ENCODE assay signal across 8 mouse cellular contexts in genomic region chr1:75521321-75522031, GRCm38 (mm10). TPM values are rescaled to one million over a fixed set of nuclear protein-coding genes. Genes with fewer than 3 reads are reported as not detected.
DNase-seq lines count a peak whose midpoint lies in the region; ATAC-seq lines count a peak whose summit lies in the region.

TSS of gene Stk11ip (plus strand) at chr1:75521529.

- H3K27ac ChIP-seq in forebrain, embryonic 14.5 days (ENCODE audit: low read depth, low read length) = peak within 1 kb of the TSS; percentile 76
- H3K27ac ChIP-seq in neural tube, embryonic 15.5 days (replicated peaks) = peak within 1 kb of the TSS; percentile 90

- H3K4me1 ChIP-seq in forebrain, embryonic 14.5 days (ENCODE audit: control insufficient read depth, insufficient read depth, low read length) = peaks cover 2% of the 10 kb centered on the region; the same call in 1 of the 2 replicates
- peaks cover 13% of the 10 kb centered on the region for H3K4me1 ChIP-seq in neural tube, embryonic 15.5 days

- H3K4me3 ChIP-seq in forebrain, embryonic 14.5 days (ENCODE audit: low read depth, low read length) = peak within 1 kb of the TSS; percentile 53
- peak within 1 kb of the TSS; percentile 81 for H3K4me3 ChIP-seq in neural tube, embryonic 15.5 days (replicated peaks)

- peak; percentile 93 for DNase-seq in ES-CJ7 (ENCODE audit: low read depth, low spot score)
- peak; percentile 84 for DNase-seq in cerebellum, adult 11 months
- peak; percentile 97 for DNase-seq in forebrain, embryonic 14.5 days (ENCODE audit: low spot score)
- peak; percentile 90 to 95 for DNase-seq in heart, postnatal 14 days
- DNase-seq in layer of hippocampus, adult 11-12 months (ENCODE audit: low spot score) = peak; percentile 94
- peak; percentile 91 to 95 for DNase-seq in lung, adult 18-20 months
- DNase-seq in testis, postnatal 14 days (ENCODE audit: low spot score) = peak; percentile 91

- H3K36me3 ChIP-seq in forebrain, embryonic 14.5 days (ENCODE audit: control insufficient read depth, insufficient read depth, low read length) = peaks cover 8% of the 10 kb centered on the region
- peaks cover 10% of the 10 kb centered on the region for H3K36me3 ChIP-seq in neural tube, embryonic 15.5 days

- peak within 1 kb of the TSS; percentile 62 for H3K4me2 ChIP-seq in forebrain, embryonic 14.5 days (ENCODE audit: low read length)
- H3K4me2 ChIP-seq in neural tube, embryonic 15.5 days = peak within 1 kb of the TSS; percentile 71

- intact Hi-C loops in heart, postnatal 14 days (cut with DNase I) = loop anchor here (2.0 kb wide), 1 partner anchor 15 kb away; the partner anchor contains the start of genes Inha and Obsl1

- peak within 1 kb of the TSS; percentile 51 for H3K9ac ChIP-seq in forebrain, embryonic 14.5 days (ENCODE audit: low read length)
- peak within 1 kb of the TSS; percentile 47 for H3K9ac ChIP-seq in neural tube, embryonic 15.5 days (replicated peaks)

- WGBS in forebrain, embryonic 14.5 days = under 1% methylated on average over 46 of the region's 46 CpGs
- under 1% methylated on average over 46 of the region's 46 CpGs for WGBS in neural tube, embryonic 15.5 days

- H3K27me3 ChIP-seq in forebrain, embryonic 14.5 days (replicated peaks; ENCODE audit: control insufficient read depth, insufficient read depth, low read length) = no peaks in the 10 kb centered on the region
- H3K27me3 ChIP-seq in neural tube, embryonic 15.5 days (replicated peaks) = no peaks in the 10 kb centered on the region

- ATAC-seq in forebrain, embryonic 14.5 days = peak; percentile 99
- ATAC-seq in neural tube, embryonic 15.5 days (ENCODE audit: low FRiP score) = peak; percentile 96

- no peaks in the 10 kb centered on the region for H3K9me3 ChIP-seq in forebrain, embryonic 14.5 days (replicated peaks; ENCODE audit: control insufficient read depth, low read length)
- no peaks in the 10 kb centered on the region for H3K9me3 ChIP-seq in neural tube, embryonic 15.5 days (replicated peaks)

RNA-seq across cellular contexts. Expression of gene Stk11ip, which starts in this region (rescaled TPM):
- polyA plus RNA-seq in forebrain, embryonic 14.5 days (2014; fragmentation: Nextera tagmentation; extraction: Ambion mirVana) = 8.7 and 10.7 TPM in 2 replicates
- 10 to 100 TPM; 10.3 to 13.9 TPM for total RNA-seq in heart, postnatal 14 days (2021)
- 20.0 and 21.2 TPM in 2 replicates for polyA plus RNA-seq in neural tube, embryonic 15.5 days (2015; fragmentation: Nextera tagmentation; extraction: Ambion mirVana)

Comparison
In these comparisons a context has a peak if more than half of its experiments do, and no peak if none do; other contexts are left out.
1. Peak in every context shown above with its lines: DNase-seq, ATAC-seq, H3K4me3 ChIP-seq and H3K27ac ChIP-seq.